Mouse (Mus musculus): Measurements from ENCODE around the gene Hba-a2. TPM values are rescaled to one million over a fixed set of nuclear protein-coding genes. Genes with fewer than 3 reads are reported as not detected.
"Not testable (repeated sequence)": the region's sequence is repeated elsewhere in the genome, so short reads cannot be mapped to it uniquely, and the experiment has no call there.

The Hba-a2 gene
- polyA plus RNA-seq, 1 experiment, result not detected

DNA sequence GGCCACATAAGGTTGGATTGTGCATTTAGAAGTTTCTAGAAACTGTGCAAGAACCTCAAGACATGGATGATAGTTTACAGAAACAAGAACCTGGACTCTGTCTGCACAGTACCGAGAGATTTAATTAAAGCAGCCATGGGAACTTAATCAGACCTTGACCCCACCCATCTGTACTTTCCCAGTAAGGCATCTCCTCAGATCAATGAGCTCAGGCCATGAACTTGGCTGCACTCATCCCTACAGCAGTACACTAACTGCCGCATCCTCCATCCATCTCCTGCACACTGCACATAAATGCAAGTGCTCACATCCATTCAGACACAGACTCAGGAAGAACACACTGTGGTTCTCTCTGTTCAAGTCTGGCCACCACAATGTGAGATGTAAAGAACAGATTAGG, 15.6 kb upstream of the Hba-a2 start:
- Histone ChIP-seq H3K27ac (ENCODE audit: insufficient read depth, low read length) (no peak overlapping the region), H3K4me3 (ENCODE audit: insufficient read depth, low read length) (no peak overlapping the region), H3K4me1 (ENCODE audit: control insufficient read depth, insufficient read depth, low read length) (no peaks in the 10 kb centered on the region)
- TF ChIP-seq CTCF (IDR thresholded peaks at IDR 0.05; ENCODE audit: borderline replicate concordance, insufficient read depth, low read length) (no peak), POLR2A (IDR thresholded peaks at IDR 0.05; ENCODE audit: low read depth, low read length) (no peak)

- Histone ChIP-seq H3K27ac (ENCODE audit: insufficient read depth, low read length) (no peak overlapping the region), H3K4me1 (ENCODE audit: control insufficient read depth, insufficient read depth, low read length) (no peaks in the 10 kb centered on the region), H3K4me3 (ENCODE audit: insufficient read depth, low read length) (no peak overlapping the region)
- TF ChIP-seq CTCF (IDR thresholded peaks at IDR 0.05; ENCODE audit: borderline replicate concordance, insufficient read depth, low read length), result no peak
- no peak for TF ChIP-seq POLR2A (IDR thresholded peaks at IDR 0.05; ENCODE audit: low read depth, low read length)
These were observed 14.7 kb upstream of the Hba-a2 start for GRCm38 (mm10) chr11:32281416-32282144.

GRCm38 (mm10) chr11:32283091-32283777, 13.1 kb upstream of the Hba-a2 start, which contains the start of gene Hba-a1:
Hba-a1 (plus strand) TSS chr11:32283511.
- not testable (repeated sequence) for H3K4me3 ChIP-seq (ENCODE audit: insufficient read depth, low read length); H3K4me1 ChIP-seq (ENCODE audit: control insufficient read depth, insufficient read depth, low read length); H3K27ac ChIP-seq (ENCODE audit: insufficient read depth, low read length)

- not testable (repeated sequence) for H3K4me3 ChIP-seq (ENCODE audit: insufficient read depth, low read length); H3K4me1 ChIP-seq (ENCODE audit: control insufficient read depth, insufficient read depth, low read length); H3K27ac ChIP-seq (ENCODE audit: insufficient read depth, low read length)
These were observed 11.7 kb upstream of the Hba-a2 start for GRCm38 (mm10) chr11:32284582-32284981.

DNA sequence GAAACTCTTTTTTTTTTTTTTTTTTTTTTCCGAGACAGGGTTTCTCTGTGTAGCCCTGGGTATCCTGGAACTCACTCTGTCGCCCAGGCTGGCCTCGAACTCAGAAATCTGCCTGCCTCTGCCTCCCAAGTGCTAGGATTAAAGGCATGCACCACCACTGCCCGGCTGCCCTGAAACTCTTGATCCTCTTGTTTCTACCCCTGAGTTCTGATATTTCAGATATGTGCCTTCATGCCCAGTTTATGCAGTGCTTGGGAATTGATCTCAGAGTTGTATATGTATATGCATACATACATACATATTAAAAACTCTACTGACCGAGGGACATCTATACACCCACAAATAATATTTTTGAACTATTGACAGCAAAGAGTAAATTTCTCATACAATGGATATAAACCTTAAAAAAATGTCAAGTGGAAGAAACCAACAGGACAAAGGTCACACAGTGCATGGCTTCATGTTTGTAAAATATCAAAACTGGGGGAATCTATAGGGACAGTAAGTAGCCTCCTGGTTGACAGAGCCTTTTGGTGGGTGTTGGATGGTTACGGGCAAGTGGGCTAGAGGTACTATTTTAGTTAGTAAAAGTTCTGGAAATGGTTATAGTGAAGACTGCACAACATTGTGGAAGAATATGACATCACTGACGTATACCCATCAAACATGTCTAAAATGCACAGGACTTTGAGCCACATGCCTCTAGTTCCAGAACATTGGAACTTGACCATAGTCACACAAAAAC, 11.1 kb upstream of the Hba-a2 start:
- Histone ChIP-seq H3K4me3 (ENCODE audit: insufficient read depth, low read length) (no peak overlapping the region), H3K4me1 (ENCODE audit: control insufficient read depth, insufficient read depth, low read length) (no peaks in the 10 kb centered on the region)
- TF ChIP-seq CTCF (IDR thresholded peaks at IDR 0.05; ENCODE audit: borderline replicate concordance, insufficient read depth, low read length), result no peak
- no peak for TF ChIP-seq POLR2A (IDR thresholded peaks at IDR 0.05; ENCODE audit: low read depth, low read length)

DNA sequence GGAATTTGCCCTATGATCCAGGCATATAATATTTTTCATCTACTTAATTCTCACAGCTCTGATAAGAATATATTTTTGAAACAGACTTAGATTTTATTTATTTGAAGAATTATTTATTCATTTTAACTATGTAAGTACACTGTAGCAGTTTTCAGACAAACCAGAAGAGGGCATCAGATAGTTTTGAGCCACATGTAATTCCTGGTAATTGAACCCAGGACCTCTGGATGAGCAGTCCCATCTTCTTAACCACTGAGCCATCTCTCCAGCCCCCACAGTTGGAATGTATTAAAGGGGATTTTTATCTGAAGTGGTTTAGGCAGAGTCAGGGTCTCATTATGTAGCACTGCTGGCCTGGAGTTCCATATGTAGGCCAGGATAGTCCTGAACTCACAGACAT, 10.4 kb upstream of the Hba-a2 start:
- H3K27ac ChIP-seq (ENCODE audit: insufficient read depth, low read length); H3K4me3 ChIP-seq (ENCODE audit: insufficient read depth, low read length); H3K4me1 ChIP-seq (ENCODE audit: control insufficient read depth, insufficient read depth, low read length): not testable (repeated sequence)

More for the DNA sequence above, 11.1 kb upstream of the Hba-a2 start:
- H3K27ac ChIP-seq (ENCODE audit: insufficient read depth, low read length), result no peak overlapping the region

DNA sequence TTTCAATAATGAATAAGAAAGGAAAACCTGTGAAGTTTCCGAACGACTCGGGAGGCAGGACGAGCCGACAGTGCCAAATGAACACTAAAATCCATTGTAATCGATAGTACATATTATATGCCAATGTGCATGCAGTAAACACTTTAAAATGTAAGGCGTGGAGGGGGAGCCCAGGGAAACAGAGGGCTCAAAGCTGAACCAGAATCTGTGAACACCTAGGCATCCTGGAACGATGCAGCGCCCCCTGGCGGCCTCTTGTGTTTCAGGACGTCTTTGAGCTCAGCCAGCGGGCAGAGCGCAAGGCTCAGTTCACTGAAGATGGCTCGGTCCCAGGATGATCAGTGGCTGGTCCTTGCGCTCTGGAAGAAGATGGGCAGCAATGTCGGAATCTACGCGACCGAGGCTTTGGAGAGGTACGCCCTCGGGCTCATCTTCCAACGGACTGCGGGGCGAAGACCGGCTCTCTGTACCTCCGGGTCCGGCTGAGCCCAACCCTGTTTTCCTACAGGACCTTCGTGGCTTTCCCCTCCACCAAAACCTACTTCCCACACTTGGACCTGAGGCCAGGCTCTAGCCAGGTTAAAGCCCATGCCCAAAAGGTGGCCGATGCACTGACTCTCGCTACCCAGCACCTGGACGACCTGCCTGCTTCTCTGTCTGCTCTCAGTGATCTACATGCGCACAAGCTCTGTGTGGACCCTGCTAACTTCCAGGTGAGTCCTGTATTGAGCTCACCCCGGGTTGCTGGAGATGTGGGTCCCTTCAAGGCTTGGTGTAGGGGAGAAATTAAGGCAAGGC, 9.4 kb upstream of the Hba-a2 start, which contains the start of gene Hbq1b:
TSS of gene Hbq1b (plus strand) at position 271 of the 798 bp plus-strand sequence.
- not testable (repeated sequence) for H3K4me1 ChIP-seq (ENCODE audit: control insufficient read depth, insufficient read depth, low read length); H3K27ac ChIP-seq (ENCODE audit: insufficient read depth, low read length); H3K4me3 ChIP-seq (ENCODE audit: insufficient read depth, low read length)

DNA sequence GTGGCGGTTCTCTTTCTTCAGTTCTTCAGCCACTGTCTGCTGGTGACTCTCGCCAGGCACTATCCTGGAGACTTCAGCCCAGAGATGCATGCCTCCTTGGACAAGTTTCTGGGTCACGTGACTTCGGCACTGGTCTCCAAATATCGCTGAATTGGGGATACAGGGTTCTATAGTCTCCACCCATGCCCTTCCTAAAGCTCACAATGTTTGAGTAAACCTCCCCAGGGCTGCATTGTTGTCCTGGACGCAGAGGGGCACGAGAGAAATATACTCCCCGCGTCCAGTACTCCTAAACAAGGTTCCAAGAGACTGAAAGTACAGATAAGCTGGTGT, 8.8 kb upstream of the Hba-a2 start:
- TF ChIP-seq POLR2A (IDR thresholded peaks at IDR 0.05; ENCODE audit: low read depth, low read length) (no peak), CTCF (IDR thresholded peaks at IDR 0.05; ENCODE audit: borderline replicate concordance, insufficient read depth, low read length) (no peak)
- Histone ChIP-seq H3K4me1 (ENCODE audit: control insufficient read depth, insufficient read depth, low read length) (no peaks in the 10 kb centered on the region), H3K4me3 (ENCODE audit: insufficient read depth, low read length) (no peak overlapping the region), H3K27ac (ENCODE audit: insufficient read depth, low read length) (no peak overlapping the region)

DNA sequence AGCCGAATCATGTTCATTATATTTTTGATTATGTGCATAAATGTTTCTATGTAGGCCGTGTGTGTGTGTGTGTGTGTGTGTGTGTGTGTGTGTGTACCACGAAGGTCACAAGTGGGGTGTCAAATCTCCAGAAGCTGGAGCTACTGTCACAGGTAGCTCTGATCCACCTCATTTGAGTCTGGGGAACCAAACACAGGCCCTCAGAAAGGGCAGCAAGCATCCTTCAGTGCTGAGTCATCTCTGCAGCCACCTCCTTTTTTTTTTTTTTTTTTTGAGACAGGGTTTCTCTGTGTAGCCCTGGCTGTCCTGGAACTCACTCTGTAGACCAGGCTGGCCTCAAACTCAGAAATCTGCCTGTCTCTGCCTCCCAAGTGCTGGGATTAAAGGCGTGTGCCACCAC, 3.5 kb upstream of the Hba-a2 start:
- H3K4me3 ChIP-seq (ENCODE audit: insufficient read depth, low read length); H3K27ac ChIP-seq (ENCODE audit: insufficient read depth, low read length); H3K4me1 ChIP-seq (ENCODE audit: control insufficient read depth, insufficient read depth, low read length): not testable (repeated sequence)

- not testable (repeated sequence) for H3K27ac ChIP-seq (ENCODE audit: insufficient read depth, low read length)
These were observed 2.8 kb upstream of the Hba-a2 start for GRCm38 (mm10) chr11:32293479-32293878.

GRCm38 (mm10) chr11:32297417-32297816, 1.1 kb downstream of the Hba-a2 start:
- not testable (repeated sequence) for H3K27ac ChIP-seq (ENCODE audit: insufficient read depth, low read length); H3K4me1 ChIP-seq (ENCODE audit: control insufficient read depth, insufficient read depth, low read length); H3K4me3 ChIP-seq (ENCODE audit: insufficient read depth, low read length)

More at GRCm38 (mm10) chr11:32293479-32293878, 2.8 kb upstream of the Hba-a2 start:
- not testable (repeated sequence) for H3K4me1 ChIP-seq (ENCODE audit: control insufficient read depth, insufficient read depth, low read length); H3K4me3 ChIP-seq (ENCODE audit: insufficient read depth, low read length)
